8 mouse cellular contexts compared by ENCODE assay signal in the genomic region with DNA sequence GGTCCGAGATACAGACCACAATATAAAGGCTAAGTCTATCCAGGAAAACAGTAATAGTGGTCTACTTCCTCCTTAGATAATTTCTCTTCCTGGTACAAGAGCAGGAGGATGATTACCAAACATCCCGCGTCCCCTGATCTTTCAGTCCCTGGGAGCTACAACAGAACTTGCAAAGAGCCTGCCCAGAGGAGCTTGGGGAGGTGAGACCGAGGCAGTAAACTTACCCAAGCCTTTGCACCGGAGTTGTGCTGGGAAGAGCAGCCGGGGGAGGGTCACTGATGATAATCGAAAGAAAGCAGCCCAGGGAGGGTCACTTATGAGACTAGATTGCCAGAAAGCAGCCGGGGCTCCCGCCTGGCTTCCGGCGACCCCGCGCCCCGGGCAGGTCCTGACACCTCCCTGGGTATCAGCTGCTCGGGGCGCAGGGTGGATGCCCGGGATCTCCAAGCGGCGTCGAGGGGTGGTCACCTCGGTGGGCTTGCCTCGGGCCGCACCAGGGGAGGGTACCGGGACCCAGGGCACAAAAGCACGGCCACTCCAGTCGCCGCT. TPM values are rescaled to one million over a fixed set of nuclear protein-coding genes. Genes with fewer than 3 reads are reported as not detected.
DNase-seq lines count a peak whose midpoint lies in the region; ATAC-seq and TF ChIP-seq lines count a peak whose summit lies in the region.

No protein-coding gene starts in this region.

- H3K9me3 ChIP-seq in heart, embryonic 15.5 days (replicated peaks), result no peaks in the 10 kb centered on the region
- no peaks in the 10 kb centered on the region for H3K9me3 ChIP-seq in liver, postnatal 0 days (ENCODE audit: low read length)

- peak overlapping the region; percentile 94 for H3K9ac ChIP-seq in heart, embryonic 15.5 days
- H3K9ac ChIP-seq in liver, postnatal 0 days (replicated peaks), result peak overlapping the region; percentile 94

- DNase-seq in kidney, adult 2 months, result peak; percentile 20
- no peak for DNase-seq in kidney, postnatal 14 days
- DNase-seq in liver, postnatal 0 days, result no peak
- DNase-seq in adrenal gland, postnatal 25 days, result no peak
- DNase-seq in left cerebral cortex, adult 11 months (ENCODE audit: low spot score), result no peak

- TF ChIP-seq CTCF in kidney, adult 2 months (conservative IDR thresholded peaks at IDR 0.05; ENCODE audit: insufficient read depth, insufficient read length, low read depth, low read length), result no peak
- no peak for TF ChIP-seq CTCF in liver, postnatal 0 days (IDR thresholded peaks at IDR 0.05; ENCODE audit: low read depth)
- TF ChIP-seq CTCF in small intestine, adult 2 months (IDR thresholded peaks at IDR 0.05; ENCODE audit: extremely low read depth, insufficient read length, insufficient replicate concordance, low read depth, low read length), result no peak

- WGBS in kidney, adult 2 months, result 1% methylated on average over 27 of the region's 27 CpGs
- under 1% methylated on average over 27 of the region's 27 CpGs for WGBS in heart, embryonic 15.5 days
- WGBS in liver, postnatal 0 days (ENCODE audit: insufficient replicate concordance), result under 1% methylated on average over 27 of the region's 27 CpGs
- 1% methylated on average over 27 of the region's 27 CpGs for WGBS in small intestine, adult 2 months

- no peak for TF ChIP-seq POLR2A in kidney, adult 2 months (IDR thresholded peaks at IDR 0.05; ENCODE audit: low read depth, low read length)
- TF ChIP-seq POLR2A in small intestine, adult 2 months (IDR thresholded peaks at IDR 0.05; ENCODE audit: low read depth, low read length), result no peak

- H3K4me3 ChIP-seq in kidney, adult 2 months (ENCODE audit: insufficient read depth, low read depth, low read length), result peak overlapping the region; percentile 92
- H3K4me3 ChIP-seq in brown adipose tissue, adult 24 weeks (ENCODE audit: insufficient read depth, low read depth, low read length), result peak overlapping the region; percentile 74
- peak overlapping the region; percentile 99 for H3K4me3 ChIP-seq in heart, embryonic 15.5 days
- peak overlapping the region; percentile 98 for H3K4me3 ChIP-seq in liver, postnatal 0 days (ENCODE audit: low read depth, low read length)
- H3K4me3 ChIP-seq in small intestine, adult 2 months (ENCODE audit: low read depth, low read length), result peak overlapping the region; percentile 89

- H3K36me3 ChIP-seq in kidney, adult 2 months (ENCODE audit: control insufficient read depth, insufficient read depth, low read length), result no peaks in the 10 kb centered on the region
- peaks cover 18% of the 10 kb centered on the region for H3K36me3 ChIP-seq in heart, embryonic 15.5 days
- H3K36me3 ChIP-seq in liver, postnatal 0 days (replicated peaks; ENCODE audit: insufficient read depth, low read length), result peaks cover 13% of the 10 kb centered on the region
- H3K36me3 ChIP-seq in small intestine, adult 2 months (ENCODE audit: control insufficient read depth, insufficient read depth, low read length), result peaks cover 20% of the 10 kb centered on the region

- peak; percentile 4 for ATAC-seq in heart, embryonic 15.5 days (replicated peaks; ENCODE audit: insufficient number of reproducible peaks, insufficient read depth, low FRiP score, low read depth)
- peak; percentile 9 for ATAC-seq in liver, postnatal 0 days

- no peaks in the 10 kb centered on the region for H3K27me3 ChIP-seq in kidney, adult 2 months (replicated peaks; ENCODE audit: control insufficient read depth, insufficient read depth, low read length)
- no peaks in the 10 kb centered on the region for H3K27me3 ChIP-seq in heart, embryonic 15.5 days
- no peaks in the 10 kb centered on the region for H3K27me3 ChIP-seq in liver, postnatal 0 days (ENCODE audit: insufficient read depth, low read length)
- no peaks in the 10 kb centered on the region for H3K27me3 ChIP-seq in small intestine, adult 2 months (ENCODE audit: control insufficient read depth, insufficient read depth, low read length)

- 0 out of 2 replicates have a peak overlapping the region, but pooled peaks have one; percentile 11 for H3K27ac ChIP-seq in kidney, adult 2 months (ENCODE audit: insufficient read depth, low read depth, low read length)
- H3K27ac ChIP-seq in brown adipose tissue, adult 24 weeks (replicated peaks; ENCODE audit: low read depth, low read length), result peak overlapping the region; percentile 73
- H3K27ac ChIP-seq in heart, embryonic 15.5 days, result peak overlapping the region; percentile 93
- peak overlapping the region; percentile 90 for H3K27ac ChIP-seq in liver, postnatal 0 days (ENCODE audit: low read depth)
- H3K27ac ChIP-seq in small intestine, adult 2 months (ENCODE audit: insufficient read depth, low read depth, low read length), result peak overlapping the region; percentile 85

- H3K4me2 ChIP-seq in heart, embryonic 15.5 days, result peak overlapping the region; percentile 86
- peak overlapping the region; percentile 88 for H3K4me2 ChIP-seq in liver, postnatal 0 days (ENCODE audit: low read depth, low read length)

- TF ChIP-seq EP300 in liver, postnatal 0 days (IDR thresholded peaks at IDR 0.05; ENCODE audit: low read depth), result no peak

- H3K4me1 ChIP-seq in kidney, adult 2 months (ENCODE audit: control insufficient read depth, insufficient read depth, low read length), result no peaks in the 10 kb centered on the region
- H3K4me1 ChIP-seq in brown adipose tissue, adult 24 weeks (ENCODE audit: control insufficient read depth, insufficient read depth, insufficient read length, low read length), result no peaks in the 10 kb centered on the region
- H3K4me1 ChIP-seq in heart, embryonic 15.5 days (replicated peaks), result peaks cover 6% of the 10 kb centered on the region; the same call in 1 of the 2 replicates
- peaks cover 4% of the 10 kb centered on the region; the same call in 1 of the 2 replicates for H3K4me1 ChIP-seq in liver, postnatal 0 days (ENCODE audit: insufficient read depth)
- H3K4me1 ChIP-seq in small intestine, adult 2 months (ENCODE audit: control insufficient read depth, insufficient read depth, insufficient read length, low read length), result no peaks in the 10 kb centered on the region

RNA-seq across cellular contexts. Expression of a gene that starts 0.5 kb away (rescaled TPM):
- 3.1 and 4.4 TPM in 2 replicates for polyA plus RNA-seq in kidney, adult 2 months (2012; rRNA removed)
- 2.5 and 2.9 TPM in 2 replicates for polyA plus RNA-seq in brown adipose tissue, adult 24 weeks (2012; ENCODE audit: insufficient read depth, insufficient read length, missing spikeins)
- polyA plus RNA-seq in heart, embryonic 15.5 days (2015; fragmentation: Nextera tagmentation; extraction: Ambion mirVana), result 12.8 TPM in 2 replicates
- polyA plus RNA-seq in liver, postnatal 0 days (2015; fragmentation: Nextera tagmentation; extraction: Ambion mirVana), result 5.9 and 6.8 TPM in 2 replicates
- polyA plus RNA-seq in small intestine, adult 2 months (2012; rRNA removed), result 8.4 and 13.1 TPM in 2 replicates
- 6.2 and 8.3 TPM in 2 replicates for total RNA-seq in adrenal gland, postnatal 25 days (2021)

RNA-seq across cellular contexts. Expression of a gene that starts 0.7 kb away (rescaled TPM):
- polyA plus RNA-seq in kidney, adult 2 months (2012; rRNA removed), result 3.4 and 5.7 TPM in 2 replicates
- polyA plus RNA-seq in brown adipose tissue, adult 24 weeks (2012; ENCODE audit: insufficient read depth, insufficient read length, missing spikeins), result 20.3 and 23.8 TPM in 2 replicates
- 38.4 and 38.7 TPM in 2 replicates for polyA plus RNA-seq in heart, embryonic 15.5 days (2015; fragmentation: Nextera tagmentation; extraction: Ambion mirVana)
- polyA plus RNA-seq in liver, postnatal 0 days (2015; fragmentation: Nextera tagmentation; extraction: Ambion mirVana), result 5.6 and 5.7 TPM in 2 replicates
- 0.67 and 0.85 TPM in 2 replicates for polyA plus RNA-seq in small intestine, adult 2 months (2012; rRNA removed)
- 32.8 and 34.0 TPM in 2 replicates for total RNA-seq in adrenal gland, postnatal 25 days (2021)

RNA-seq across cellular contexts. Expression of a gene that starts 41.8 kb away (rescaled TPM):
- polyA plus RNA-seq in kidney, adult 2 months (2012; rRNA removed), result 717 and 832 TPM in 2 replicates
- 491 and 596 TPM in 2 replicates for polyA plus RNA-seq in brown adipose tissue, adult 24 weeks (2012; ENCODE audit: insufficient read depth, insufficient read length, missing spikeins)
- 912 and 1,036 TPM in 2 replicates for polyA plus RNA-seq in heart, embryonic 15.5 days (2015; fragmentation: Nextera tagmentation; extraction: Ambion mirVana)
- 341 and 344 TPM in 2 replicates for polyA plus RNA-seq in liver, postnatal 0 days (2015; fragmentation: Nextera tagmentation; extraction: Ambion mirVana)
- 486 and 781 TPM in 2 replicates for polyA plus RNA-seq in small intestine, adult 2 months (2012; rRNA removed)
- total RNA-seq in adrenal gland, postnatal 25 days (2021), result 873 and 948 TPM in 2 replicates

Comparison
In these comparisons a context has a peak if more than half of its experiments do, and no peak if none do; other contexts are left out.
1. H3K27ac ChIP-seq: peak in every context shown above with its lines; median percentile 93 in heart, embryonic 15.5 days; 90 in liver, postnatal 0 days; 85 in small intestine, adult 2 months; 73 in brown adipose tissue, adult 24 weeks; 11 in kidney, adult 2 months.